Mouse (Mus musculus) left cerebral cortex, postnatal 14 days (tissue): ENCODE data around the gene Pole2. TPM values are rescaled to one million over a fixed set of nuclear protein-coding genes. Genes with fewer than 3 reads are reported as not detected.

Source experiments
- DNase-seq, 2 experiments: peaks; one replicate each; pipeline ENCODE4 v3.0.0; 2021 to 2022; ENCODE audit warnings: low spot score in 2 of 2, mixed read lengths in 1 of 2
- intact Hi-C: fragments of 180-260 bp; cut with DNase I; formaldehyde crosslinking; loops from one replicate; pipeline ENCODE4 v1.15.1; 2025
- microRNA-seq, 2 experiments: library from miRNA; unstranded; fragments of <30 nt; microRNA quantifications; one replicate each; pipeline ENCODE4 v1.2.0; 2022
- total RNA-seq, 2 experiments: library from RNA; stranded (reverse); gene quantifications; 2 replicates each; pipeline ENCODE4 v1.2.3; 2021

Pole2 gene
- total RNA-seq, 2 experiments from 2014 or later = 0.75 to 0.76 TPM

- intact Hi-C loops = no loop called here
- no peak for DNase-seq
Measured at GRCm38 (mm10) chr12:69156436-69156835, 71.6 kb downstream of the Pole2 start.

GRCm38 (mm10) chr12:69155923-69156322 is 72.1 kb downstream of the Pole2 start:
- DNase-seq = no peak
- intact Hi-C loops = no loop called here

Small RNAs within 50 kb of the gene (microRNA-seq; reads per million reads assigned to microRNA genes)
- gene Gm47287 = 0 reads per million in 2 experiments
- gene Gm47295 = 1.3 to 4.0 reads per million in 2 experiments

Other genes with a start within 250 kb of the Pole2 start
- 1,000 to 10,000 TPM in 1 of 2 experiments, 100 to 1,000 TPM in 1; 970 to 1,045 TPM for gene Rps29, start 69.0 kb downstream of the Pole2 start, total RNA-seq
- gene Lrr1, start 59.4 kb downstream of the Pole2 start, total RNA-seq = under 1 TPM in 1 of 2 experiments, not detected in 1; 0.44 TPM
- gene Rpl36al, start 44.1 kb downstream of the Pole2 start, total RNA-seq = 100 to 1,000 TPM; 172 to 191 TPM
- gene Mgat2, start 44.0 kb downstream of the Pole2 start, total RNA-seq = 10 to 100 TPM; 30.7 to 34.9 TPM
- gene Gm49383, start 31.1 kb downstream of the Pole2 start, total RNA-seq = 1 to 10 TPM; 4.9 to 5.6 TPM
- 1 to 10 TPM; 1.8 to 2.0 TPM for gene Dnaaf2, start 29.8 kb downstream of the Pole2 start, total RNA-seq
- 1 to 10 TPM; 2.4 to 3.2 TPM for gene Gm49384, start 23.9 kb downstream of the Pole2 start, total RNA-seq
- 10 to 100 TPM; 17.4 to 21.1 TPM for gene Klhdc1, start 13.0 kb upstream of the Pole2 start, total RNA-seq
- gene Klhdc2, start 68.5 kb upstream of the Pole2 start, total RNA-seq = 100 to 1,000 TPM; 132 to 136 TPM
- gene Nemf, start 129.0 kb upstream of the Pole2 start, total RNA-seq = 10 to 100 TPM; 37.9 to 39.9 TPM
- 10 to 100 TPM; 55.5 to 57.9 TPM for gene Arf6, start 144.0 kb upstream of the Pole2 start, total RNA-seq
- 1 to 10 TPM; 1.0 to 2.7 TPM for gene Gm9887, start 144.3 kb upstream of the Pole2 start, total RNA-seq